Mouse (Mus musculus): Measurements from ENCODE around the gene Zfp598. TPM values are rescaled to one million over a fixed set of nuclear protein-coding genes. Genes with fewer than 3 reads are reported as not detected.

Zfp598 gene
- total RNA-seq (2023), result 62.1 TPM

GRCm38 (mm10) chr17:24669545-24670245 lies at the start of gene Zfp598:
TSS of gene Zfp598 (plus strand) at chr17:24669687.

GRCm38 (mm10) chr17:24632167-24632812 lies 37.2 kb upstream of the Zfp598 start, which contains the start of the genes Tsc2 and Nthl1:
TSS of gene Tsc2 (minus strand) at chr17:24632630.
TSS of gene Nthl1 (plus strand) at chr17:24632680.

GRCm38 (mm10) chr17:24650070-24650616 lies 19.3 kb upstream of the Zfp598 start, which contains the start of gene Slc9a3r2:
TSS of gene Slc9a3r2 (minus strand) at chr17:24650327.

GRCm38 (mm10) chr17:24658017-24658758 lies 11.3 kb upstream of the Zfp598 start, which contains the start of gene Npw:
TSS of gene Npw (minus strand) at chr17:24658457.

GRCm38 (mm10) chr17:24689251-24690081 lies 20.0 kb downstream of the Zfp598 start, which contains the start of gene Syngr3:
TSS of gene Syngr3 (minus strand) at chr17:24689955.

GRCm38 (mm10) chr17:24696011-24696697 lies 26.7 kb downstream of the Zfp598 start, which contains the start of the genes Gfer and Noxo1:
TSS of gene Gfer (minus strand) at chr17:24696156.
TSS of gene Noxo1 (plus strand) at chr17:24696234.

GRCm38 (mm10) chr17:24706982-24707800 lies 37.7 kb downstream of the Zfp598 start, which contains the start of gene Tbl3:
TSS of gene Tbl3 (minus strand) at chr17:24707660.

GRCm38 (mm10) chr17:24717943-24718342 lies 48.5 kb downstream of the Zfp598 start, which contains the start of the genes Rnf151 and Rps2:
TSS of gene Rnf151 (minus strand) at chr17:24718063.
TSS of gene Rps2 (plus strand) at chr17:24718116.

GRCm38 (mm10) chr17:24724184-24724583 lies 54.7 kb downstream of the Zfp598 start, which contains the start of gene Ndufb10:
TSS of gene Ndufb10 (minus strand) at chr17:24724478.

GRCm38 (mm10) chr17:24727618-24728017 lies 58.1 kb downstream of the Zfp598 start, which contains the start of gene Rpl3l:
TSS of gene Rpl3l (plus strand) at chr17:24727820.

Other genes starting within 250 kb of the Zfp598 start
- 14.9 TPM for gene Eci1, start 243.0 kb upstream of the Zfp598 start, total RNA-seq (2023)
- gene Dnase1l2, start 226.6 kb upstream of the Zfp598 start, total RNA-seq (2023), result 4.8 TPM
- gene E4f1, start 199.4 kb upstream of the Zfp598 start, total RNA-seq (2023), result 73.9 TPM
- gene Pgp, start 199.3 kb upstream of the Zfp598 start, total RNA-seq (2023), result 14.1 TPM
- gene Bricd5, start 195.8 kb upstream of the Zfp598 start, total RNA-seq (2023), result 0.80 TPM
- gene Mlst8, start 190.6 kb upstream of the Zfp598 start, total RNA-seq (2023), result 23.8 TPM
- not detected for gene Caskin1, start 181.1 kb upstream of the Zfp598 start, total RNA-seq (2023)
- 183 TPM for gene Traf7, start 141.7 kb upstream of the Zfp598 start, total RNA-seq (2023)
- gene Rab26, start 135.5 kb upstream of the Zfp598 start, total RNA-seq (2023), result 2.7 TPM
- 74.3 TPM for gene Pkd1, start 119.9 kb upstream of the Zfp598 start, total RNA-seq (2023)
- gene Tsc2, start 37.1 kb upstream of the Zfp598 start, total RNA-seq (2023), result 70.5 TPM
- 4.3 TPM for gene Nthl1, start 37.0 kb upstream of the Zfp598 start, total RNA-seq (2023)
- gene Slc9a3r2, start 19.4 kb upstream of the Zfp598 start, total RNA-seq (2023), result not detected
- gene Npw, start 11.2 kb upstream of the Zfp598 start, total RNA-seq (2023), result not detected
- not detected for gene Syngr3, start 20.3 kb downstream of the Zfp598 start, total RNA-seq (2023)
- gene Gfer, start 26.5 kb downstream of the Zfp598 start, total RNA-seq (2023), result 12.7 TPM
- gene Noxo1, start 26.5 kb downstream of the Zfp598 start, total RNA-seq (2023), result 2.0 TPM
- gene Tbl3, start 38.0 kb downstream of the Zfp598 start, total RNA-seq (2023), result 26.6 TPM
- gene Rnf151, start 48.4 kb downstream of the Zfp598 start, total RNA-seq (2023), result not detected
- gene Rps2, start 48.4 kb downstream of the Zfp598 start, total RNA-seq (2023), result 1,667 TPM
- gene Ndufb10, start 54.8 kb downstream of the Zfp598 start, total RNA-seq (2023), result 68.1 TPM
- not detected for gene Rpl3l, start 58.1 kb downstream of the Zfp598 start, total RNA-seq (2023)
- 32.5 TPM for gene Msrb1, start 67.0 kb downstream of the Zfp598 start, total RNA-seq (2023)
- gene Hs3st6, start 83.3 kb downstream of the Zfp598 start, total RNA-seq (2023), result not detected
- not detected for gene Meiob, start 134.6 kb downstream of the Zfp598 start, total RNA-seq (2023)
- 33.1 TPM for gene Hagh, start 170.5 kb downstream of the Zfp598 start, total RNA-seq (2023)
- gene Fahd1, start 180.7 kb downstream of the Zfp598 start, total RNA-seq (2023), result 2.0 TPM
- 0.67 TPM for gene Igfals, start 196.3 kb downstream of the Zfp598 start, total RNA-seq (2023)
- 53.6 TPM for gene Nubp2, start 216.7 kb downstream of the Zfp598 start, total RNA-seq (2023)
- 28.9 TPM for gene Spsb3, start 217.0 kb downstream of the Zfp598 start, total RNA-seq (2023)
- gene Eme2, start 225.4 kb downstream of the Zfp598 start, total RNA-seq (2023), result 66.2 TPM
- gene Mrps34, start 225.4 kb downstream of the Zfp598 start, total RNA-seq (2023), result 44.8 TPM
- gene Nme3, start 226.8 kb downstream of the Zfp598 start, total RNA-seq (2023), result 24.0 TPM